Mouse (Mus musculus) midbrain, embryonic 14.5 days (tissue): ENCODE data around the gene Gm156. TPM values are rescaled to one million over a fixed set of nuclear protein-coding genes. Genes with fewer than 3 reads are reported as not detected.
"Not testable (repeated sequence)": the region's sequence is repeated elsewhere in the genome, so short reads cannot be mapped to it uniquely, and the experiment has no call there.

Source experiments
- ATAC-seq: fragments of 200-750 bp; cut with Nextera tagmentation; 2 replicates; pipeline ENCODE4 v1.8.0; 2017; ENCODE audit warnings: moderate number of reproducible peaks, moderate library complexity; ENCODE audit not compliant: low FRiP score, low TSS enrichment
- DNase-seq: peaks from one replicate; pipeline ENCODE4 v3.0.0-alpha.2; 2015
- H3K27ac ChIP-seq: fragments of 300-500 bp; sonication (generic); replicated peaks from 2 replicates; pipeline ENCODE4 v1.5.1; 2014; ENCODE audit warnings: mild to moderate bottlenecking, low read depth, low read length, moderate library complexity
- H3K27me3 ChIP-seq: fragments of 300-500 bp; sonication (generic); 2 replicates; pipeline ENCODE4 v1.6.1; 2014; ENCODE audit warnings: low read length, control low read depth, mixed read lengths; ENCODE audit not compliant: control insufficient read depth, insufficient read depth
- H3K36me3 ChIP-seq: fragments of 300-500 bp; sonication (generic); 2 replicates; pipeline ENCODE4 v1.6.1; 2014; ENCODE audit warnings: low read length, control low read depth; ENCODE audit not compliant: control insufficient read depth, insufficient read depth
- H3K4me1 ChIP-seq: fragments of 300-500 bp; sonication (generic); 2 replicates; pipeline ENCODE4 v1.6.1; 2014; ENCODE audit warnings: mild to moderate bottlenecking, antibody characterized with exemption, low read length, control low read depth; ENCODE audit not compliant: control insufficient read depth, insufficient read depth
- H3K4me2 ChIP-seq: fragments of 300-500 bp; sonication (generic); 2 replicates; pipeline ENCODE4 v1.6.1; 2014; ENCODE audit warnings: mild to moderate bottlenecking, low read length, moderate library complexity
- H3K4me3 ChIP-seq: fragments of 300-500 bp; sonication (generic); replicated peaks from 2 replicates; pipeline ENCODE4 v1.5.1; 2014; ENCODE audit warnings: low read depth, low read length
- H3K9ac ChIP-seq: fragments of 300-500 bp; sonication (generic); replicated peaks from 2 replicates; pipeline ENCODE4 v1.6.1; 2014; ENCODE audit warnings: mild to moderate bottlenecking, low read length, moderate library complexity
- H3K9me3 ChIP-seq: fragments of 300-500 bp; sonication (generic); 2 replicates; pipeline ENCODE4 v1.6.1; 2016; ENCODE audit warnings: low read length, control low read depth, mixed read lengths; ENCODE audit not compliant: control insufficient read depth
- WGBS: fragments of 180-500 bp; shearing (Covaris S2); extraction: QIAGEN DNeasy Blood & Tissue Kit; methylation state at CpG from one replicate; pipeline ENCODE4 v1.1.7; 2014; 5-methylcytosine and 5-hydroxymethylcytosine counted together
- polyA plus RNA-seq: library from polyadenylated mRNA; unstranded; fragments of >200 nt; fragmentation: Nextera tagmentation; extraction: Ambion mirVana; gene quantifications from 2 replicates; pipeline ENCODE4 v1.2.1, GENCODE M21; 2014

Gm156 gene
- not detected in 2 replicates for polyA plus RNA-seq

- DNase-seq, ATAC-seq, H3K27ac ChIP-seq, H3K4me3 ChIP-seq, H3K27me3 ChIP-seq, H3K36me3 ChIP-seq, H3K4me1 ChIP-seq, H3K9ac ChIP-seq, H3K9me3 ChIP-seq, H3K4me2 ChIP-seq: not testable (repeated sequence)
- WGBS, result 90% methylated on average over 3 of the region's 3 CpGs
Measured at GRCm38 (mm10) chr6:129784170-129784569, at the start of gene Gm156. TSS of gene Gm156 (minus strand) at chr6:129784270.

DNA sequence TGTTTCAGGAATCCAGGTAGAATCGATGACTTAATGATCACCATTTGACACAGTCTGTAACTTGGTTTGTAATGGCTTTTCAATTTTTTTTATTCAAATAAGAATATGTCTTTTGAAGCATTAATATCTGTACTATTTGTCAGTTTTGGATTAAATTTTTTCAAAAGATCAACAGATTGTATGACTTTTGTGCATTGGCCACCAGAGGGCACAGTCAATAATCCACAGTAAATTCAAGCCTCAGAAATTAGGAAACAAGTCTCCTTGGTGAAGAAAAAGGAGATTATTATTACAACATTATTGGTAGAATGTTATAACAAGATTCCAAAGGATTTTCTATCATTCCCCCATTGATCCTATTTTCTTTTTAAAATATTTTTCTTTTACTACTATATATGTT lies 41.5 kb upstream of the Gm156 start:
- H3K27ac ChIP-seq, result no peak overlapping the region
- H3K36me3 ChIP-seq, result no peaks in the 10 kb centered on the region
- no peaks in the 10 kb centered on the region for H3K4me1 ChIP-seq
- H3K4me2 ChIP-seq, result no peak overlapping the region
- H3K4me3 ChIP-seq, result no peak overlapping the region
- H3K9ac ChIP-seq, result no peak overlapping the region
- WGBS, result 81% methylated on average over 1 of the region's 1 CpGs
- no peaks in the 10 kb centered on the region for H3K27me3 ChIP-seq
- ATAC-seq (no peak), DNase-seq (no peak)
- peaks cover 18% of the 10 kb centered on the region; the same call in 1 of the 2 replicates for H3K9me3 ChIP-seq

DNA sequence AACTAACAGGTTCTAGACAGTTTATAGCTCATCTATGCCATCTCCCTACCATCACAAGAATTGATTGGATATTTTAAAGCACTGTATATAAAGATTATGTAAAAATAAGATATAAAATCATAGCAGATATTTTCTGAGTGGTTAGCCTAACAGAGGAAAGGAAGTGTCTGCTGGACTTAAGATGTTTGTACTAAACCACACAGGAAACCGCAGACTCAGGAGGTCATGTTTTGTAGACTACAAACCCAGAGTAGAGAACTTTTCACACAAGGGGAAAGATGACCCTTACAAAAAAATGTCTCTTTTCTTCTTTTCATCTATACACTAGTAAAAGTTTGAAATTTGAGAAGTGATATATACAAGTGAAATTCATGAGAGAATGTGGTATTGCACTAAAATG lies 39.9 kb upstream of the Gm156 start:
- H3K27me3 ChIP-seq, result no peaks in the 10 kb centered on the region
- H3K4me2 ChIP-seq, result no peak overlapping the region
- H3K9ac ChIP-seq, result no peak overlapping the region
- WGBS, result 90% methylated on average over 1 of the region's 1 CpGs
- no peak overlapping the region for H3K4me3 ChIP-seq
- H3K27ac ChIP-seq, result no peak overlapping the region
- ATAC-seq, result no peak
- H3K9me3 ChIP-seq, result peaks cover 22% of the 10 kb centered on the region; the same call in 1 of the 2 replicates
- DNase-seq, result no peak
- no peaks in the 10 kb centered on the region for H3K36me3 ChIP-seq
- H3K4me1 ChIP-seq, result no peaks in the 10 kb centered on the region

DNA sequence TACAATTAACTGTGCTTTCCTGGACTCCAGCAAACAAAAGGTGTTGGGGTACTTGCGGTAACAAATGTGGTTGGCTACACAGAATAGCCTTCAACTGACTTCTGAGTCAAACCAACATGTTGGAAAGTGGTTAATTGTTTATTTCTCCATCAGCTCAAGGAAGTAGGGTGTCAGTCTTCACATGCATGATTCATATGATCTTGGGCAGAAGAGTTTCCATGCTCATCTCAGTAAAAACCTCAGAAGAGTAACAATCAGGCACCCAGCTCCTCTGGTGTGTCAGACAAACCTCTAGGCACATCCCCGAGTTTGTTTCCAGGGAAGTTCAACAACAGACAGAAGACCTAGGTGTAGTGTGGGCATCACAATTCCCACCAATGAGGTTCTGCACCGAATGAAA lies 33.7 kb upstream of the Gm156 start:
- Histone ChIP-seq H3K9ac (no peak overlapping the region), H3K27me3 (no peaks in the 10 kb centered on the region), H3K4me3 (no peak overlapping the region), H3K27ac (no peak overlapping the region), H3K36me3 (no peaks in the 10 kb centered on the region), H3K4me1 (no peaks in the 10 kb centered on the region), H3K4me2 (no peak overlapping the region), H3K9me3 (peaks cover 14% of the 10 kb centered on the region; the same call in 1 of the 2 replicates)
- ATAC-seq, result no peak
- no peak for DNase-seq
- 64% methylated on average over 3 of the region's 3 CpGs for WGBS

GRCm38 (mm10) chr6:129747654-129748032 lies 36.4 kb downstream of the Gm156 start:
- H3K9me3 ChIP-seq, result no peaks in the 10 kb centered on the region
- H3K27me3 ChIP-seq, result no peaks in the 10 kb centered on the region
- H3K4me2 ChIP-seq, result no peak overlapping the region
- no peak overlapping the region for H3K27ac ChIP-seq
- no peak overlapping the region for H3K9ac ChIP-seq
- DNase-seq (no peak), ATAC-seq (no peak)
- H3K4me3 ChIP-seq, result no peak overlapping the region
- no peaks in the 10 kb centered on the region for H3K4me1 ChIP-seq
- WGBS, result 80% methylated on average over 3 of the region's 3 CpGs
- H3K36me3 ChIP-seq, result no peaks in the 10 kb centered on the region

GRCm38 (mm10) chr6:129747016-129747653 lies 36.9 kb downstream of the Gm156 start:
- DNase-seq (no peak), ATAC-seq (no peak)
- Histone ChIP-seq H3K9me3 (no peaks in the 10 kb centered on the region), H3K27ac (no peak overlapping the region), H3K27me3 (no peaks in the 10 kb centered on the region), H3K4me1 (no peaks in the 10 kb centered on the region), H3K4me3 (no peak overlapping the region), H3K9ac (no peak overlapping the region), H3K4me2 (no peak overlapping the region), H3K36me3 (no peaks in the 10 kb centered on the region)
- 85% methylated on average over 4 of the region's 4 CpGs for WGBS

GRCm38 (mm10) chr6:129746151-129746550 lies 37.9 kb downstream of the Gm156 start:
- Histone ChIP-seq H3K4me2 (no peak overlapping the region), H3K9ac (no peak overlapping the region), H3K27ac (no peak overlapping the region), H3K4me1 (no peaks in the 10 kb centered on the region), H3K27me3 (no peaks in the 10 kb centered on the region), H3K36me3 (no peaks in the 10 kb centered on the region), H3K4me3 (no peak overlapping the region), H3K9me3 (no peaks in the 10 kb centered on the region)
- 62% methylated on average over 3 of the region's 3 CpGs for WGBS
- DNase-seq (no peak), ATAC-seq (no peak; the same call in 1 of the 2 replicates)

DNA sequence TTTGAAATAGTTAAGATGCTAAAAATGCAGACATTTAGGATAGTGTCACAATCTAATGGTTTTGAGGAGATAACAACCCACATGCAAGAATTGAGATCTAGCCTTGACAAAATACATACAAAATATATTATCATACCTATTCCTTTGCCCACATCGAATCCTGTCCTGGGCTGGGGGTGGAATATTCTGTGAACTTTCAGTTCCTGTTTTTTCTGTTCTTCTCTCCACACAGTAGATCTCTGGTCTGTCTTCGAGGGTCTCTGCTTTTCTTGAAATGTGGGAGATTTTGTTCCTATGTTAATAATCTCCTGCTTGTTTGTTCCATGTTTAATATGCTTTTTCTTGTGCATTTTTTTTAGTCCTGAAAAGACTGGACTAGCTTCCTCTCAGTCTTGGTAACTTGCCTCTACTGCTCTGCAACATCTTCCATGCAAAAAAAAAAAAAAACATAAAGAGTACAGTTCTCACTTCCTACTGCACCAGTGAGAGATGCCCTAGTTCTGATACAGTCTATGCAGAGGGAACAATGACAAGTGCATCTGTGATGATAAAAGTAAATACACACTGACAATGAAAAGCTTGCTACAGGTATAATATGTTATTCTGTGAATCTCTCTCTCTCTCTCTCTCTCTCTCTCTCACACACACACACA lies 43.9 kb downstream of the Gm156 start, which contains the start of gene Klri2:
Klri2 (minus strand) TSS at position 416 of the 653 bp plus-strand sequence.
- Histone ChIP-seq H3K9me3 (no peaks in the 10 kb centered on the region), H3K9ac (no peak within 1 kb of the TSS), H3K4me3 (no peak within 1 kb of the TSS), H3K4me2 (no peak within 1 kb of the TSS), H3K4me1 (no peaks in the 10 kb centered on the region), H3K27ac (no peak within 1 kb of the TSS), H3K27me3 (no peaks in the 10 kb centered on the region), H3K36me3 (no peaks in the 10 kb centered on the region)
- ATAC-seq (no peak), DNase-seq (no peak)
- WGBS, result 76% methylated on average over 2 of the region's 2 CpGs

- Histone ChIP-seq H3K4me1 (no peaks in the 10 kb centered on the region), H3K4me3 (no peak overlapping the region), H3K4me2 (no peak overlapping the region), H3K27ac (no peak overlapping the region), H3K9me3 (no peaks in the 10 kb centered on the region), H3K36me3 (no peaks in the 10 kb centered on the region), H3K9ac (no peak overlapping the region), H3K27me3 (no peaks in the 10 kb centered on the region)
- DNase-seq (no peak), ATAC-seq (no peak)
Measured at GRCm38 (mm10) chr6:129736414-129736813, 47.7 kb downstream of the Gm156 start.
